Mouse (Mus musculus) midbrain, embryonic 11.5 days (tissue): ENCODE results near the gene Mettl6. TPM values are rescaled to one million over a fixed set of nuclear protein-coding genes. Genes with fewer than 3 reads are reported as not detected.
A peak's percentile ranks its signal among the peaks of the same experiment; 100 is the strongest.

ENCODE experiments used
- ATAC-seq: fragments of 200-750 bp; cut with Nextera tagmentation; 2 replicates; pipeline ENCODE4 v1.8.0; 2017; ENCODE audit warnings: moderate TSS enrichment, moderate library complexity; ENCODE audit not compliant: low FRiP score
- DNase-seq: peaks from one replicate; pipeline ENCODE4 v3.0.0; 2015; ENCODE audit warnings: low spot score; ENCODE audit errors: missing footprints
- H3K27ac ChIP-seq: fragments of 300-500 bp; sonication (generic); 2 replicates; pipeline ENCODE4 v1.5.1; 2014; ENCODE audit warnings: low read depth, low read length
- H3K27me3 ChIP-seq: fragments of 300-500 bp; sonication (generic); 2 replicates; pipeline ENCODE4 v1.6.1; 2014; ENCODE audit warnings: mild to moderate bottlenecking, low read length, moderate library complexity, mixed read lengths; ENCODE audit not compliant: control insufficient read depth, insufficient read depth
- H3K36me3 ChIP-seq: fragments of 300-500 bp; sonication (generic); 2 replicates; pipeline ENCODE4 v1.6.1; 2014; ENCODE audit warnings: mild to moderate bottlenecking, low read length, moderate library complexity, mixed read lengths; ENCODE audit not compliant: control insufficient read depth, insufficient read depth
- H3K4me1 ChIP-seq: fragments of 300-500 bp; sonication (generic); 2 replicates; pipeline ENCODE4 v1.6.1; 2014; ENCODE audit warnings: low read length; ENCODE audit not compliant: control insufficient read depth, insufficient read depth
- H3K4me2 ChIP-seq: fragments of 300-500 bp; sonication (generic); 2 replicates; pipeline ENCODE4 v1.6.1; 2014; ENCODE audit warnings: mild to moderate bottlenecking, moderate library complexity
- H3K4me3 ChIP-seq: fragments of 300-500 bp; sonication (generic); 2 replicates; pipeline ENCODE4 v1.5.1; 2014; ENCODE audit warnings: low read depth, low read length
- H3K9ac ChIP-seq: fragments of 300-500 bp; sonication (generic); 2 replicates; pipeline ENCODE4 v1.6.1; 2014; ENCODE audit warnings: low read length
- H3K9me3 ChIP-seq: fragments of 300-500 bp; sonication (generic); 2 replicates; pipeline ENCODE4 v1.6.1; 2016; ENCODE audit warnings: low read length; ENCODE audit not compliant: control insufficient read depth
- WGBS: fragments of 180-500 bp; shearing (Covaris S2); extraction: QIAGEN DNeasy Blood & Tissue Kit; methylation state at CpG from one replicate; pipeline ENCODE4 v1.1.7; 2014; 5-methylcytosine and 5-hydroxymethylcytosine counted together
- polyA plus RNA-seq: library from polyadenylated mRNA; unstranded; fragments of >200 nt; fragmentation: Nextera tagmentation; extraction: Ambion mirVana; gene quantifications from 2 replicates; pipeline ENCODE4 v1.2.1, GENCODE M21; 2014

The Mettl6 gene
- polyA plus RNA-seq, 1 experiment from 2014 or later, result 93.2 TPM

- no peak overlapping the region for H3K9ac ChIP-seq
- no peak overlapping the region for H3K27ac ChIP-seq
- H3K4me3 ChIP-seq, result no peak overlapping the region
- H3K4me1 ChIP-seq, result no peaks in the 10 kb centered on the region; the same call in 1 of the 2 replicates
- no peaks in the 10 kb centered on the region for H3K9me3 ChIP-seq
- DNase-seq, result no peak
- H3K27me3 ChIP-seq, result peaks cover 5% of the 10 kb centered on the region
- ATAC-seq, result no peak
- no peaks in the 10 kb centered on the region for H3K36me3 ChIP-seq
- 86% methylated on average over 11 of the region's 11 CpGs for WGBS
- H3K4me2 ChIP-seq, result no peak overlapping the region
Observed at GRCm38 (mm10) chr14:31439279-31439678, 55.6 kb downstream of the Mettl6 start.

DNA sequence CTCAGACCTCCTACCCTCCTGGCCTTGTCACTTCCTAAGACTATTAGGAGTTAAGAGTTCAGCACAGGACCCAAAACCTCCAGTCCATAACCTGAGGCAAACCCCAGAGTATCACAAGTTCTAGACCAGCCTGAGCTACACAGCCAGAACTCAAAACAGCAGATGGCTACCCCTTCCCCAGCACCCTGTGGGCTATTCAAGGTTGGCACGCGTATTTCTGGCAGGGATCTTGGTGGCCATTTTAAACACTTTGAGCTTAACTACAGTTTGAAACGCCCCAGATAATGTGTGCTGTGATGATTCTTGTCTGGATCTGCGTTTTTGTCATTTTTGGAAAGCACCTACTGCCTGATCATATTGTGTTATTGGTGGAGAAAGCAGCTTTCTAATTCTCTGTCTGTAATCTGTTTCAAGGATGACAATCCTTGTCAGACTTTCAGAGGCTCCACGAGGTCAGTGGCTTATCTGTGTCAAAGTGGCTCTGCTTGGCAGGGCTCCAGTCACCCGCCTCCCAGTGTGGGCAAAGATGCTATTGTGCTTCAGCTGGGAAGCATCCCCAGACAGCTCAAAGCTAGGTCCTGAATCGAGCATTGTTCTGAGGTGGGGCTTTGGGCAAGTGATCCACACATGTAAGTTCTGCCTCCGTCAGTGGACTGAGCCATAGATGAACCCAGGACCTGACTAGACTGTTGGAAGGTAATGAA, 56.9 kb downstream of the Mettl6 start:
- Histone ChIP-seq H3K4me3 (no peak overlapping the region), H3K9me3 (no peaks in the 10 kb centered on the region), H3K27me3 (peaks cover 5% of the 10 kb centered on the region), H3K4me1 (no peaks in the 10 kb centered on the region; the same call in 1 of the 2 replicates), H3K27ac (no peak overlapping the region), H3K36me3 (no peaks in the 10 kb centered on the region), H3K4me2 (no peak overlapping the region), H3K9ac (no peak overlapping the region)
- 79% methylated on average over 8 of the region's 8 CpGs for WGBS
- ATAC-seq, result no peak
- no peak for DNase-seq

GRCm38 (mm10) chr14:31435930-31436693, 58.7 kb downstream of the Mettl6 start, which contains the start of gene Sh3bp5:
Gene Sh3bp5 (minus strand): TSS chr14:31436078.
- peaks cover 5% of the 10 kb centered on the region for H3K27me3 ChIP-seq
- H3K27ac ChIP-seq, result peak within 1 kb of the TSS; percentile 4; the same call in 1 of the 2 replicates
- no peaks in the 10 kb centered on the region for H3K9me3 ChIP-seq
- no peaks in the 10 kb centered on the region for H3K36me3 ChIP-seq
- DNase-seq (peak; percentile 100), ATAC-seq (peak; percentile 97)
- H3K9ac ChIP-seq, result peak within 1 kb of the TSS; percentile 70
- H3K4me3 ChIP-seq, result peak within 1 kb of the TSS; percentile 56
- peak within 1 kb of the TSS; percentile 96 for H3K4me2 ChIP-seq
- 8% methylated on average over 48 of the region's 49 CpGs for WGBS
- no peaks in the 10 kb centered on the region; the same call in 1 of the 2 replicates for H3K4me1 ChIP-seq

DNA sequence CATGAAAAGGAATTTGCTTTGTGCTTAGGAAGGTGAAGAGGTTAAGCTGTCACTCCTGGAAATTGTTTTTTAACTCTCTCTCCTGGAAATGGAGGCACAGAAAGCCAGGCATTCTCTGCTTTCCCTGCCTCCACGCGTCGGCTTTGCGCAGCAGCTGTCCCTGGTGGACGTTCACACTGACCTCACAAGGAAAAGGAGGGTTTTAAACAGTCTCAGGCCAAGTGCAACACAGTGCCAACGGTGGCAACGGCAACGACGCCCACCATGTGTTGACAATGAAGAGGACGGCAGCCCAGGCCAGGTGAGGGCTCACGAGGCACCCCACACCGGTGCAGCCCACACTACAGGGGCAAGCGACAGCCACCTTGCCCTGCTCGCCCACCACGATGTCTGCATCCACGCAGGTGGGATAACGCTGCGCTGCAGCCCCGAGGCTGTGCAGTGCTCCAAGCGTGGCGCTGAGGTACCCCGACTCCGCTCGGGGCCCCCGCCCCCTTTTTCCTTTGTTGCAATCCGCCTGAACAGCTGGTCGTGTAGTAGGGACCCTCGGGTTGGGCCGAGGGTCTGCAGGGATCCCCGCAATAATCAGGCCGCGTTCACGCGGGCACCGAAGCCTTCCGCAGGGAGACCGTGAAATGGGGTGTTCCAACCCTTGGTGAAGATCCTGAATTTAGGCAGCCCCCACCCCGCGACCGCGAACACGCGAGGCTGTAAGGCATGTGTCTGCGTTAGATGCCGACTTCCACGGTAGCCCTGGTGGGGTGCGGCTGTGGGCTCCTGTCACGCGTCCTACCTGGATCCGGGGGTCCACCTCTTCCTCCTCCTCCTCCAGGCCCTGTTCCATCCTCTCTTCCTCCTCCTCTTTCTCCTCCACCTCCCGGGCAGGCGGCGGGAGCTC, 59.6 kb downstream of the Mettl6 start:
- Histone ChIP-seq H3K9ac (peak overlapping the region; percentile 70), H3K4me3 (peak overlapping the region; percentile 56), H3K27me3 (peaks cover 5% of the 10 kb centered on the region), H3K9me3 (no peaks in the 10 kb centered on the region), H3K27ac (peak overlapping the region; percentile 4; the same call in 1 of the 2 replicates), H3K4me1 (no peaks in the 10 kb centered on the region; the same call in 1 of the 2 replicates), H3K4me2 (peak overlapping the region; percentile 96), H3K36me3 (no peaks in the 10 kb centered on the region)
- DNase-seq (peak; percentile 93), ATAC-seq (peak; percentile 73)
- 1% methylated on average over 53 of the region's 53 CpGs for WGBS

DNA sequence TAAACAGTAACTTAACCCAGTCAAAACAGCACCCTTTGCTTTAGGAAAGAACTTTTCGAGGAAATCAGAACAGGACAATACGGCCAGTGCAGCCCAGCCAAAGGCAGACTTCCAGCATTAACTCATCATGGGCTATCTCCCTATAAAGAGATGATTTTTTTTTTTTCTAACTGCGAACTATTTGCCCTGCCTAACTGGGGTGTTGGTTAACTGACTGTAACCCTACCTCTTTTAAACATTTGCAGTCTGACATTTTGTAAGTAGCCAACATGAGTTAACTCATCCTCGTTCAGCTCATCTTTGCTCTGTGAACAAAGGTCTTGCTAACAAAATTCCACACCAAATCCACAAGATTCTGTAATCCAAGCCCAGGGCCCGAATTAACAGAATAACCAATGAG, 60.4 kb downstream of the Mettl6 start:
- WGBS, result 56% methylated on average over 5 of the region's 5 CpGs
- Histone ChIP-seq H3K4me2 (peak overlapping the region; percentile 96; the same call in 1 of the 2 replicates), H3K4me3 (no peak overlapping the region), H3K27ac (no peak overlapping the region), H3K36me3 (no peaks in the 10 kb centered on the region), H3K9ac (no peak overlapping the region), H3K4me1 (no peaks in the 10 kb centered on the region; the same call in 1 of the 2 replicates), H3K9me3 (no peaks in the 10 kb centered on the region), H3K27me3 (peaks cover 5% of the 10 kb centered on the region)
- ATAC-seq (no peak), DNase-seq (no peak)

DNA sequence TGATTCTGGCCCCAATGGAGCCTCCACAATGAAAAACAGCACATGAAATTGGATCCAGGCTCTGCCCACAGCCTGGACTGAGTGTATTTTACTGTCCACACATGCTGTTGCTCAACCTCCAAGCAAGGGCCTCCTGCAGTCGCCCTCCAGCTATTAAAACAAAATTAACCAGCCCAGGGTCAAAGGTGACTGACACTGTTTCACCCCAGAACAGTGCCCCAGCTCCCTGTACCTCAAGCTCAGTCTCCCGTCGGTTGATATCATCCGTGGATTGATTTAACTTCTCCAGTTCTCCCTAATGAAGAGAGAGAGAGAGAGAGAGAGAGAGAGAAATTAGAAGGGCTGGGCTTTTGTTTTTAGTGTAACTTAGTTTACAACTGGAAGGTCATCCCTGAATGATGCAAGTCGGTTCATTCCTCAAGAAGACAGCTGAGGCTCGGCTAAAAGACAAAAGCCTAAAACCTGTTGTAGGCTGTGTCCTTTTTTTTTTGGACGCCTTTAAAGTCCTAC, 60.9 kb downstream of the Mettl6 start:
- H3K9me3 ChIP-seq, result no peaks in the 10 kb centered on the region
- H3K27me3 ChIP-seq, result peaks cover 5% of the 10 kb centered on the region
- H3K4me2 ChIP-seq, result no peak overlapping the region
- ATAC-seq (no peak), DNase-seq (peak; percentile 85)
- 32% methylated on average over 7 of the region's 7 CpGs for WGBS
- no peak overlapping the region for H3K27ac ChIP-seq
- H3K4me3 ChIP-seq, result no peak overlapping the region
- no peaks in the 10 kb centered on the region for H3K36me3 ChIP-seq
- no peak overlapping the region for H3K9ac ChIP-seq
- no peaks in the 10 kb centered on the region; the same call in 1 of the 2 replicates for H3K4me1 ChIP-seq

GRCm38 (mm10) chr14:31433126-31433525, 61.7 kb downstream of the Mettl6 start:
- DNase-seq (no peak), ATAC-seq (no peak)
- Histone ChIP-seq H3K9ac (no peak overlapping the region), H3K9me3 (no peaks in the 10 kb centered on the region), H3K27me3 (peaks cover 5% of the 10 kb centered on the region), H3K4me1 (no peaks in the 10 kb centered on the region; the same call in 1 of the 2 replicates), H3K27ac (no peak overlapping the region), H3K4me2 (no peak overlapping the region), H3K36me3 (no peaks in the 10 kb centered on the region), H3K4me3 (no peak overlapping the region)
- 81% methylated on average over 5 of the region's 5 CpGs for WGBS

DNA sequence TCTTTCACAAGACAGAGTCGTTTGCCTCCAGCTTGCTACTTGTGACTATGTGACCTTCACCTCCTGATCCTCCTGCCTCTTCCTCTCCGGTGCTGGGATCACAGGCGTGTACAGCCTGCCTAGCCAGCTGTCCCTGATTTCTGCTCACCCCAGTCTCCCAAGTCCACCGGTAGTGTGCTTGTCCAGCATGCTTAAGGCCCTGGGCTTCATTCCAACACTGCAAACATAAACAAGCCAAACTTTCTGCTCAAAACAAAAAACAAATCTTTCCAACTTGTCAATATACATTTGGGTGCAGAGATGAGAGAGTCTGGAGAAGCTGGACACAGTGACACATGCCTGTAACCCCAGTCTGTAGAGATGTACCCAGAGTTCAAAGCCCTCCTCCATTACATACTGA, 62.4 kb downstream of the Mettl6 start:
- Histone ChIP-seq H3K4me2 (no peak overlapping the region), H3K36me3 (no peaks in the 10 kb centered on the region), H3K27me3 (peaks cover 5% of the 10 kb centered on the region), H3K9me3 (no peaks in the 10 kb centered on the region), H3K9ac (no peak overlapping the region), H3K4me3 (no peak overlapping the region), H3K4me1 (no peaks in the 10 kb centered on the region; the same call in 1 of the 2 replicates), H3K27ac (no peak overlapping the region)
- 68% methylated on average over 4 of the region's 4 CpGs for WGBS
- DNase-seq, result no peak
- no peak for ATAC-seq
